Mouse (Mus musculus) cerebellum, adult 2 months (tissue): Measurements from ENCODE around the gene Alkbh2. TPM values are rescaled to one million over a fixed set of nuclear protein-coding genes. Genes with fewer than 3 reads are reported as not detected.

Experiments
- DNase-seq, 2 experiments: peaks; one replicate each; pipeline ENCODE4 v3.0.0; 2021
- H3K27ac ChIP-seq: fragments of 200-500 bp; 2 replicates; pipeline ENCODE4 v1.5.1; 2012; ENCODE audit warnings: low read length, control low read depth, inconsistent platforms; ENCODE audit not compliant: insufficient read depth
- H3K27me3 ChIP-seq: fragments of 200-500 bp; 2 replicates; pipeline ENCODE4 v1.6.1; 2012; ENCODE audit warnings: inconsistent platforms, mild to moderate bottlenecking, low read length, moderate library complexity; ENCODE audit not compliant: control insufficient read depth, insufficient read depth
- H3K4me1 ChIP-seq: fragments of 200-500 bp; 2 replicates; pipeline ENCODE4 v1.6.1; 2011; ENCODE audit warnings: low read length; ENCODE audit not compliant: control insufficient read depth, insufficient read depth
- H3K4me3 ChIP-seq: fragments of 200-500 bp; replicated peaks from 2 replicates; pipeline ENCODE3; 2011; ENCODE audit warnings: mild to moderate bottlenecking, low read depth, low read length, control low read depth; ENCODE audit not compliant: insufficient read depth
- CTCF ChIP-seq: fragments of 200-500 bp; IDR thresholded peaks from 2 replicates; pipeline ENCODE4 v1.5.1; 2011; ENCODE audit warnings: low read depth, mild to moderate bottlenecking, control low read depth, low read length, moderate library complexity, borderline replicate concordance; ENCODE audit not compliant: insufficient read depth
- POLR2A ChIP-seq: fragments of 200-500 bp; IDR thresholded peaks from 2 replicates; pipeline ENCODE4 v1.6.1; 2011; ENCODE audit warnings: low read length, control low read depth, borderline replicate concordance; ENCODE audit not compliant: insufficient read depth
- WGBS: fragments of 180-500 bp; shearing (Covaris S2); methylation state at CpG from one replicate; pipeline ENCODE4 v1.1.7; 2018; 5-methylcytosine and 5-hydroxymethylcytosine counted together
- polyA plus RNA-seq: library from polyadenylated mRNA; depleted of rRNA; stranded (reverse); fragments of >200 nt; gene quantifications from 2 replicates; pipeline ENCODE4 v1.2.3, GENCODE M21; 2012

Alkbh2 gene
- polyA plus RNA-seq, 1 experiment = 10.2 TPM

DNA sequence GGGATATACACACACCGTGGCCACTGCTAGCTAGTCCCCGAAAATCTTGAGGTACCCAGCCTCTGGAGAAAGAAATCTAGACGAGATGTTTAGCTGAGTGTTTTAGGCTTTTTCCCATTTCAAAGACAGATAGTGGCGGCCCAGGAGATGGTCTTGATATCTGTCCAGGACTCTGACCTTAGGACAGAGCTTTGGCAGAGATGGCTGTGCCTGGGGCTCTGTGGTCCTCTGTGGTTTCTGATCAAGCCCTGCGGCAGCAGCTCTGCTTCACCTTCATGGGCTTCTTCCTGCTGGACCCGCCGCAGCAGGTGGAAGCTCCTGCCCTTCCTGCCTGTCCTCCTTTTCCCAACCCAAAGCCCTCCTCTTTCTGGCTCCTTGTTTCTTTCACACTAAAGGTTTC is 42.3 kb upstream of the Alkbh2 start:
- Histone ChIP-seq H3K27me3 (no peaks in the 10 kb centered on the region), H3K27ac (no peak overlapping the region), H3K4me1 (peaks cover 6% of the 10 kb centered on the region; the same call in 1 of the 2 replicates), H3K4me3 (no peak overlapping the region)
- no peak for DNase-seq
- no peak for TF ChIP-seq POLR2A
- TF ChIP-seq CTCF = no peak
- 86% methylated on average over 7 of the region's 7 CpGs for WGBS

DNA sequence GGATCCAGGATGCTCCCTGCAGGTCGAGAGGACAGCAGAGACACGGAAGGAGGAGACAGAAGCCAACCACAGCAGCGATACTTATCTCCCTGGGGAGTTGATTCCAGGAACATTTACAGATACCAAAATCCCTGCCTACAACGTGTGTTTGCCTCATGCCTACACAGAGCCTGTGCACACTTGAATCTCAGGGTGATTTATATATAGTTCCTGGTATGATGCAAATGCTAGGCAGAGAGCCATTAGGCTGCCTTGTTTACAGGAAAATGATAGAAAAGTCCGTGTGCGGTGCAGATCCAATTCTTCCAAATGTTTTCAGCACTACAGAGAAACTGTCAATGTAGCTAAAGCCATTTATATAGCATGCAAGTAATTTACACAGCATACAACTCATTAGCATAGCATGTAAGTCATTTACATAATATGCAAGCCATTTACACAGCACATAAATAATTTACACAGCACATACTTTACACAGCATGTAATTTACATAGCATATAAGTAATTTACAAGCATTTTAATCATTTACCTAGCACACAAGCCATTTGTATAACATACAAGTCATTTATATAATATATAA is 35.2 kb upstream of the Alkbh2 start:
- TF ChIP-seq POLR2A (no peak), CTCF (no peak)

DNA sequence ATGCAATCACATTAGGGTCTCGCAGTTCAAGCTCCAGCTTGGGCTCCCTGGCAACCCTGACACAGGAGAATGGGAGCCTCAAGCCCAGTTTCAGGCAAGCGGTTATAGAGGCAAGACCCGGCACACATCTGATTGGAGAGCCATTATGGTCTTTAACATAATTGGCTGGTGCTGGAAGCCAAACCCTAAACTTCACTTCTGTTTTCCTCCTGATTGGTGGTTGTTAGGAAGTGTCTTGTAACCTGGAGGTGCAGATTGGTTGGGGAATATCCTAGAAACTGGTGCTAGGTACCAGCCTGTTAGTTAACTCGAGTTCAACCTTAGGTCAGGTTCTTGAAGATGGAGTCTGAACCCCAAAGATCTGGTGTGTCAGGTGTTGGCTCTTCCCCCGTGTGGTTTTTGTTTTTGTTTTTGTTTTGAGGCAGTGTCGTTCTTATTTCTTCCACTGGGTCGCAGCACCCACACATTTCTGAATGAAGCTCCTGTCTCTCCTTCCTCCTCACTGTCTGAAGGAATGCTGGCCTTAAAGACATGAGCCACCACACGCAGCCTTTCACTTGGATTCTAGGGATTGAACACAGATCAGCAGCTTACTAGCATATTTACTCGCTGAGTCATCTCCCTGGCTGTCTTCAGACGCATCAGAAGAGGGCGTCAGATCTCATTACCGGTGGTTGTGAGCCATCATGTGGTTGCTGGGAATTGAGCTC is 34.2 kb upstream of the Alkbh2 start:
- no peak for DNase-seq
- Histone ChIP-seq H3K4me3 (no peak overlapping the region), H3K4me1 (peaks cover 6% of the 10 kb centered on the region; the same call in 1 of the 2 replicates), H3K27ac (no peak overlapping the region), H3K27me3 (no peaks in the 10 kb centered on the region)
- TF ChIP-seq CTCF (no peak), POLR2A (no peak)
- WGBS = 46% methylated on average over 12 of the region's 12 CpGs

More for the DNA sequence above, 35.2 kb upstream of the Alkbh2 start:
- no peaks in the 10 kb centered on the region for H3K27me3 ChIP-seq
- no peak overlapping the region for H3K27ac ChIP-seq
- H3K4me3 ChIP-seq = no peak overlapping the region
- DNase-seq = no peak
- 60% methylated on average over 6 of the region's 6 CpGs for WGBS
- H3K4me1 ChIP-seq = peaks cover 6% of the 10 kb centered on the region; the same call in 1 of the 2 replicates

DNA sequence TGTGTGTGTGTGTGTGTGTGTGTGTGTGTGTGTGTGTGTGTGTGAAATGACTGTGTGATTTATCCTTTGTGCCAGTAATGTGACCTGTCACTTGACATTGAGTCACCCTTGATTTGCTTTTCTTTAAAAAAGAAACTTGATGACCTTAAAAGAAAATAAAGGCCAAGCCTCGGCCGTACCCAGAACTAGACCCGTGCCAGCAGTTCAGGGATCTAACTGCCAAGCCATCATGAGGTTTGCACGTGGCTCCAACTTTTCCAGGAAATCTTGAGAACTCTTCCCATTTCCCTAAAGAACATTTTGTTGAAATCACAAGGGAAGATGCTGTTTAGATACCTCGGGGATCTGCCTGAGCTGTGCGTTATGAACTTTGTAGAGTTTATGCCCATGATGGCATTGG is 33.4 kb upstream of the Alkbh2 start:
- no peak for DNase-seq
- H3K27ac ChIP-seq = no peak overlapping the region
- no peak overlapping the region for H3K4me3 ChIP-seq
- TF ChIP-seq POLR2A (no peak), CTCF (no peak)
- 71% methylated on average over 6 of the region's 6 CpGs for WGBS
- peaks cover 2% of the 10 kb centered on the region; the same call in 1 of the 2 replicates for H3K4me1 ChIP-seq
- no peaks in the 10 kb centered on the region for H3K27me3 ChIP-seq

DNA sequence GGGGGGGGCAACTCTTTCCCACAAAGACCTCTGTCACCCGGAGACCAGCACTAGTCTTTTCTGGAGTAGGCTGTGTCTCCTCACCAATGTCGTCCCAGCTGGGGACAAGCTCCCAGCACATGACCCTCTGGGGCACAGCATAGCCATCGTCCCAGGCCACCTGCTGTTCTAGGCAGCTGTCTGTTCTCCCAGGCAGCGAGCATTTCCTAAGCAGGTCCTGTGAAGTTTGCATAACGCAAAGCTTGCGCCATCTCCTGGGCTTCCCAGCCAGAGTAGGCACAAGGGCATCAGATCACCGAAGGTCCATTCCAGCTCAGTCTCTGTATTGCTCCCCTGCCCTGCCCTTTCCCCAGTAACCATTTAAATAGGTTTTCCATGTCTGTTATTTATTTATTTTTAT is 29.2 kb upstream of the Alkbh2 start:
- DNase-seq = no peak
- no peak overlapping the region for H3K27ac ChIP-seq
- no peak overlapping the region for H3K4me3 ChIP-seq
- no peaks in the 10 kb centered on the region for H3K4me1 ChIP-seq
- no peak for TF ChIP-seq CTCF
- no peak for TF ChIP-seq POLR2A
- no peaks in the 10 kb centered on the region for H3K27me3 ChIP-seq
- 39% methylated on average over 7 of the region's 7 CpGs for WGBS

DNA sequence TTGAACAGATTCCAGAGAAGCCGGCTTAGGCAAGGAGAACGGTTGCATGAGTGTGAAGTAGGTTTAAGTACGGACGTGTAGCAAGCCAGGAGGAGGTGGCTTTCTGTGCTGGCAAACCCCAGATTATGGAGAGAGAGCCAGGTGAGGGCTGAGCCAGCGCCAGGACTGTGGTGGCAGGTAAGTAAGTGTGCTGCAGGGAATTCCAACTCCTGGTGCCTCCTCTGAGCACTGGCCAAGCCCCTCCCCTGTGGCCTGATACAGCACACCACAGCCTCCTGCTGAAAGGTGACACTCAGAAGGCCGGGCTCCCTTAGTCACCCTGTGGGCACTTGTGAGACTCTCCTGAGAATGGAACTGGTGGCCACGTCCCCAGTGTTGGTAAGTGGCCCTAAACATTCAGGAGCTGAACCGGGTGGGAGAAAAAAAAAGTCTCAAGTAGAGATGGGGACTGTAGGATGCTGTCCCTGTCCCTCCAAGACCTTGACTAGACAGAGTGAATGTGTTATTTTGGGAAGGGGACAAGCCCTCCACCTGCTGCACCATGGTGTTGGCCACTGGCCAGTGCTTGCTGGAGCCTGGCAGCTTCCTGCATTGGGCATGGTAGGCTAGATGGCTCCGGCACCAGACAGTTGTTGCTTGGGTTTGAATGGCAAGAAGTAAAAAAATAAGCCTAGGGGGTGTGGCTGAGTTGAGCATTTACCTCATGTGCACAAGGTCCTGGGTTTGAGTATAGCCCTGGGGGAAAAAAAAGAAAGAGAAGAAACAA is 27.3 kb upstream of the Alkbh2 start:
- Histone ChIP-seq H3K27ac (no peak overlapping the region), H3K27me3 (no peaks in the 10 kb centered on the region), H3K4me1 (no peaks in the 10 kb centered on the region), H3K4me3 (no peak overlapping the region)
- no peak for TF ChIP-seq POLR2A
- TF ChIP-seq CTCF = no peak
- no peak for DNase-seq
- WGBS = 32% methylated on average over 9 of the region's 9 CpGs

DNA sequence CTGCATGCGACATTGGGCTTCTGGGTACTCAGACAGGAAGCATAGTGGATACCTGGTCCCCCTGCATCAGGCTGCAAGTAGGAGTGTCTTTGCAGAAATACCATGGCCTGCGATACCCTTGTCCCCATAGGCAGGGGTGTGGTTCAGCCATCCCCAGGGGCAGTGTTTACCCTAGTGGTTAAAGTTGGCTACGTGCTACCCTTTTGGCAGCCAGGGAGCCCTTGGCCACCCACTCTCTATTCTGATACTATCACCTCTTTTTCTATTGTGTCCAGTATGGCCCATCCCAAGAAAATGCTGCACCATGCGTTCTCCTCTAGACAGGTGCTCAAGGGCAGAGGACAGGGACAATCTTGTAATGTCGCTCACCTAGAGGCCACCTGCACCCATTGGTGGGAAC is 26.7 kb upstream of the Alkbh2 start:
- H3K27ac ChIP-seq = no peak overlapping the region
- no peak for TF ChIP-seq POLR2A
- no peak for TF ChIP-seq CTCF
- no peaks in the 10 kb centered on the region for H3K27me3 ChIP-seq
- no peaks in the 10 kb centered on the region for H3K4me1 ChIP-seq
- WGBS = 76% methylated on average over 5 of the region's 5 CpGs
- no peak overlapping the region for H3K4me3 ChIP-seq
- no peak for DNase-seq
